Mouse (Mus musculus): ENCODE measurements around the gene B4gat1. TPM values are rescaled to one million over a fixed set of nuclear protein-coding genes. Genes with fewer than 3 reads are reported as not detected.
"Not testable (repeated sequence)": the region's sequence is repeated elsewhere in the genome, so short reads cannot be mapped to it uniquely, and the experiment has no call there.

B4gat1 gene
- total RNA-seq (2015; ENCODE audit: low replicate concordance) (not detected in 2 replicates), total RNA-seq (2017; ENCODE audit: low replicate concordance) (0.68 TPM in 1 of 2 replicates, not detected in the other)

DNA sequence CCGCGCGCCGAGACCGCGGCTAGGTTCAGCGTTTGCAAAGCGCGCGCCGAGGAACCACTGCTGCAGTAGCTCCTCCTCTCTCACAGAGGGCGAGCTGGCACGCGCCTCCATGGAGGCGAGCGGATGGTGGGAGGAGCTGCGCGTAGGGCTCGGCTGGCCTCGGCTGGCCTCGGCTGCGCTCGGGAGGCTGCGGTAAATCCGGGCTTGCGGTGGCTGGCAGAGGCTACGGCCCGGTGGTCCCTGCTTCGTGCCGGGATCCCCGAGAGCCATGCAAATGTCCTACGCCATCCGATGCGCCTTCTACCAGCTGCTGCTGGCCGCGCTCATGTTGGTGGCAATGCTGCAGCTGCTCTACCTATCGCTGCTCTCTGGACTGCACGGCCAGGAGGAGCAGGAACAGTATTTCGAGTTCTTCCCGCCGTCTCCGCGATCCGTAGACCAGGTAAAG, at the start of gene B4gat1, which contains the start of gene AC124502.3:
TSS of gene B4gat1 (plus strand) at position 118 of the 448 bp plus-strand sequence.
TSS of gene AC124502.3 (plus strand) at position 183 of the 448 bp plus-strand sequence.
- peak; percentile 78 for ATAC-seq (replicated peaks; ENCODE audit: low FRiP score, poor library complexity, severe bottlenecking)

DNA sequence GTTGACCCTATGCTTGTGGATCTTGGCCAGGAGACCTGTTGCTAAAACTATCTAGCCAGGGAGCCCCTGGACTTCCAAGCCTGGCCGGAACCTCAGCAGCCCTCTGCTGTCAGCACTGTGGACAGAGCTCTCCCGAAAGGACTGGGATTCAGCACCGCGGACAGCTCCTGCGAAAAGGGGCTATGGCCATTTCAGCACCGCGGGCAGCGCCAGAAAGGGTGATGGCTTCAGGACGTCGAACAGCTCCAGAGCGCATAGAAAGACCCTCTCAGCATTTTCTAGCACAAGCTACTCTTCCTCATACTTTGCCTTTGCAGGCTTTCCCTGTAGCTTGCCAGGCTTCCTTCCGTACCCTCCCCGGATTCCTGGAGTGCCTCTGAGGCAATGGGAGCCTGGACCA, 49.6 kb upstream of the B4gat1 start:
- ATAC-seq (replicated peaks; ENCODE audit: low FRiP score, poor library complexity, severe bottlenecking) = 0 out of 2 replicates have a peak, but pooled peaks have one; percentile 59

- no peak for ATAC-seq (replicated peaks; ENCODE audit: low FRiP score, poor library complexity, severe bottlenecking)
Observed at GRCm38 (mm10) chr19:4989434-4990255, 49.0 kb upstream of the B4gat1 start.

GRCm38 (mm10) chr19:4990256-4990625, 48.4 kb upstream of the B4gat1 start, which contains the start of gene Npas4:
Gene Npas4, minus strand, starts transcription at chr19:4990316.
- no peak for ATAC-seq (replicated peaks; ENCODE audit: low FRiP score, poor library complexity, severe bottlenecking)

GRCm38 (mm10) chr19:4990716-4991115, 47.9 kb upstream of the B4gat1 start:
- no peak for ATAC-seq (replicated peaks; ENCODE audit: low FRiP score, poor library complexity, severe bottlenecking)

- no peak for ATAC-seq (replicated peaks; ENCODE audit: low FRiP score, poor library complexity, severe bottlenecking)
Observed at GRCm38 (mm10) chr19:4992371-4992770, 46.3 kb upstream of the B4gat1 start.

GRCm38 (mm10) chr19:4992904-4993303, 45.7 kb upstream of the B4gat1 start:
- ATAC-seq (replicated peaks; ENCODE audit: low FRiP score, poor library complexity, severe bottlenecking) = no peak

DNA sequence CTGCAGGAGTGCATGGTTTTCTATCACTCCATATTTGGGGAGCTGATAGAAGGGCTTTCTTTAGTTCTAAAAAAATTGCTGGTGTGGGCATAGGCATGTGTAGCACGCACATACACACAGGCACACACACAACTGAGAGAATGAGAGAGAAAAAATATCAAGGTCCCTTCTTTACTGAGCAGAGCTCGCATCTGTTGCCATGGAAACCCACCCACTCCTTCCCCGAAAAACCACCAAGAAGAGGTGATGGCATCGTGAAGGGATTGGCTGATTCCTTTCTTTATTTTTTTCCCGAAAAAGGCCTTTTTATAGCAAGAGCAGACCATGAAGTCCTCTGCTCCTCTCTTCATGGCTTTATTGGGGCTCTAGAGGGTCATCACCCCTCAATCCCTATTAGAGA, 44.6 kb upstream of the B4gat1 start:
- ATAC-seq (replicated peaks; ENCODE audit: low FRiP score, poor library complexity, severe bottlenecking) = no peak

- no peak for ATAC-seq (replicated peaks; ENCODE audit: low FRiP score, poor library complexity, severe bottlenecking)
Observed at GRCm38 (mm10) chr19:4999445-5000140, 39.0 kb upstream of the B4gat1 start.

DNA sequence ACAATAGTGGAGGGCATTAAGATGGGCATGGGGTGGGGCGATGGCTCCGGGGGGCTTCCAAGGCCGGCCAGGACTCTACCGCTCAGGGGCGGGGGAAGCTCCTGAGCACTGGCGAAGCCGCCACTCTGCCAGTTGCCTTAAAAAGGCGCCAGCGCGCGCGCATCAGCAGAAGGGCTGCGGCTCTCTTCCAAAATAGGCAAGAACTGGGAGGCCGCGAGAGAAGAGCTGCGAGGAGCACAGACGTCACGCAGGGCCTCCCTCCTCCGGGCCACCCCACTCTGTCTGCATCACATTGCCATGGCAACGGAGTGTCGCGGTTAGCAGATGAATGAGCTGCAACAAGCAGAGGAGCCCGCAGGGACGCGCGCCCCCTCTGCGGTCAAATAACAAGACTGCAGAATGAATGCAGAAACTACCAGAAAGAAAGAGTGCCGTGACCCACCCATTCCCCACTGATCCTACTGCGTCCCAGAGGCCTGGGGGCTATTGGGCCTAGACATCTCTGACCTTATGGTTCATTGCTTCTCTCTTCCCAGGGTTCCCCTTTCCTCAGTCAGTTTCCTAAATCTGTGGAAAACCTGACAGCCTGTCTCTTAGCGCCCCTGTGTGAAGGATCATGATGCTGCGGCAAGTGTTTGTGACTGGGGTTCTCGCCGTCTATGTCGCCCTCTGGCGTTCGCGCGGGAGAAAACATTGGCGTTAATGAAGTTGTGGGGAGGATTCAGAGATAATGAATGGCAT, 36.8 kb upstream of the B4gat1 start:
- ATAC-seq (replicated peaks; ENCODE audit: low FRiP score, poor library complexity, severe bottlenecking) = peak; percentile 71

- ATAC-seq (replicated peaks; ENCODE audit: low FRiP score, poor library complexity, severe bottlenecking) = not testable (repeated sequence)
Observed at GRCm38 (mm10) chr19:5003644-5004043, 35.0 kb upstream of the B4gat1 start.

DNA sequence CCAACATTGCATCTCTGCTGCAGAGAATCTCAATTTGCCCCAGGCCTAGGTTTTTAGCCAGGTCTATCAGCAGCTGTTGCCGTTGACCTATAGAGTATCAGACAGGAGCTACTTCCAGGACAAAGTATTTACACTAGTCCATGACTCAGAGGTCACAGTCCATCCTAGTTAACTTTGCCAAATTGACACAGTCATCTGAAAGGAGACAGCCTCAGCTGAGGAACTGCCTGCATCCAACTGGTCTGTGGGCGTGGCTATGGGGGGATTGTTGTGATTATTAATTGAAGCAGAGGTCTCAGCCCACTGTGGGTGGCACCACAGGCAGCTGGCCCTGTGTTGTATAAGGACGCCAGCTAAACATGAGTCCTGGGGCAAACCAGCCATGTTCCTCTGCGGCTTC, 33.7 kb upstream of the B4gat1 start:
- no peak for ATAC-seq (replicated peaks; ENCODE audit: low FRiP score, poor library complexity, severe bottlenecking)

GRCm38 (mm10) chr19:5013138-5013537, 25.5 kb upstream of the B4gat1 start:
- ATAC-seq (replicated peaks; ENCODE audit: low FRiP score, poor library complexity, severe bottlenecking) = no peak

- no peak for ATAC-seq (replicated peaks; ENCODE audit: low FRiP score, poor library complexity, severe bottlenecking)
Observed at GRCm38 (mm10) chr19:5014961-5015398, 23.6 kb upstream of the B4gat1 start.

DNA sequence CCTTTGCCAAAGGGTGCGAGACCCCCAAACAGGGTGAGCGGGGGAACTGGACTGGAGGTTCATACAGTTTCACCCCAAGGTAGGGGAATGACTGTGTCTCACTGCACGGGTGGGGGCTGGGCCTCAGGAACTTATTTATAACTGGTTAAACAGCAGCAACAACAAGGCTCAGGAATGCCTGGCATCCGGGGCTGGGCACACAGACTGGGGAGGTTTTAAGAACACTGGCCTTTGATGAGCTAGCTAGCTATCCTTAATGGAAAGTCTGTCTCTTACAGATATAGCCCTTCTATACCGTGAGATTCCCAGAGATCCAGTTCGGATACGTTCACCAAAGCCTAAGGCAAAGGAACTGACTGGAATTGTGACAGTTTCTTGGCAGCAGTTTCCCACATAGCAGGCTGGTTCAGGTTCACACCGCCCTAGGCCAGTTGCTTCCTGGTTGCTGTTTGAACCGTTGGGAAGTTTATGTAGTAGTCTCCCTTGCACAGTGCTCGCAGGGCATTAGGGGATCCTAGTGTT, 22.3 kb upstream of the B4gat1 start:
- no peak for ATAC-seq (replicated peaks; ENCODE audit: low FRiP score, poor library complexity, severe bottlenecking)

GRCm38 (mm10) chr19:5016782-5017181, 21.8 kb upstream of the B4gat1 start:
- ATAC-seq (replicated peaks; ENCODE audit: low FRiP score, poor library complexity, severe bottlenecking) = peak; percentile 71

- ATAC-seq (replicated peaks; ENCODE audit: low FRiP score, poor library complexity, severe bottlenecking) = no peak
Observed at GRCm38 (mm10) chr19:5017611-5018010, 21.0 kb upstream of the B4gat1 start.

GRCm38 (mm10) chr19:5018191-5018590, 20.4 kb upstream of the B4gat1 start:
- ATAC-seq (replicated peaks; ENCODE audit: low FRiP score, poor library complexity, severe bottlenecking) = no peak

GRCm38 (mm10) chr19:5021416-5021815, 17.2 kb upstream of the B4gat1 start:
- no peak for ATAC-seq (replicated peaks; ENCODE audit: low FRiP score, poor library complexity, severe bottlenecking)
